Mouse (Mus musculus) neural tube, embryonic 11.5 days (tissue): ENCODE data around the gene Bpifb1. TPM values are rescaled to one million over a fixed set of nuclear protein-coding genes. Genes with fewer than 3 reads are reported as not detected.
"Not testable (repeated sequence)": the region's sequence is repeated elsewhere in the genome, so short reads cannot be mapped to it uniquely, and the experiment has no call there.

Source experiments
- ATAC-seq: fragments of 200-750 bp; cut with Nextera tagmentation; 2 replicates; pipeline ENCODE4 v1.8.0; 2017; ENCODE audit warnings: moderate number of reproducible peaks, mild to moderate bottlenecking, moderate TSS enrichment, moderate library complexity; ENCODE audit not compliant: insufficient read depth, low FRiP score, low TSS enrichment
- DNase-seq: peaks from one replicate; pipeline ENCODE4 v3.0.0-alpha.2; 2015; ENCODE audit warnings: low spot score
- H3K27ac ChIP-seq: fragments of 300-500 bp; sonication (generic); 2 replicates; pipeline ENCODE4 v1.5.1; 2014; ENCODE audit warnings: low read depth, mild to moderate bottlenecking, low read length
- H3K27me3 ChIP-seq: fragments of 300-500 bp; sonication (generic); 2 replicates; pipeline ENCODE4 v1.6.1; 2014; ENCODE audit warnings: mild to moderate bottlenecking, low read length, mixed read lengths; ENCODE audit not compliant: control insufficient read depth, insufficient read depth
- H3K36me3 ChIP-seq: fragments of 300-500 bp; sonication (generic); 2 replicates; pipeline ENCODE4 v1.6.1; 2014; ENCODE audit warnings: mild to moderate bottlenecking, low read length, moderate library complexity, mixed read lengths; ENCODE audit not compliant: control insufficient read depth, insufficient read depth
- H3K4me1 ChIP-seq: fragments of 300-500 bp; sonication (generic); 2 replicates; pipeline ENCODE4 v1.6.1; 2014; ENCODE audit warnings: low read length, mixed read lengths; ENCODE audit not compliant: control insufficient read depth, insufficient read depth
- H3K4me2 ChIP-seq: fragments of 300-500 bp; sonication (generic); 2 replicates; pipeline ENCODE4 v1.6.1; 2014; ENCODE audit warnings: low read depth, mild to moderate bottlenecking, moderate library complexity
- H3K4me3 ChIP-seq: fragments of 300-500 bp; sonication (generic); 2 replicates; pipeline ENCODE4 v1.5.1; 2014; ENCODE audit warnings: low read depth, low read length
- H3K9ac ChIP-seq: fragments of 300-500 bp; sonication (generic); 2 replicates; pipeline ENCODE4 v1.6.1; 2014; ENCODE audit warnings: mild to moderate bottlenecking, low read length
- H3K9me3 ChIP-seq: fragments of 300-500 bp; sonication (generic); 2 replicates; pipeline ENCODE4 v1.6.1; 2016; ENCODE audit warnings: low read length; ENCODE audit not compliant: control insufficient read depth
- WGBS: fragments of 180-500 bp; shearing (Covaris S2); extraction: QIAGEN DNeasy Blood & Tissue Kit; methylation state at CpG from one replicate; pipeline ENCODE4 v1.1.7; 2014; 5-methylcytosine and 5-hydroxymethylcytosine counted together
- polyA plus RNA-seq: library from polyadenylated mRNA; unstranded; fragments of >200 nt; fragmentation: Nextera tagmentation; extraction: Ambion mirVana; gene quantifications from 2 replicates; pipeline ENCODE4 v1.2.1, GENCODE M21; 2014

The Bpifb1 gene
- polyA plus RNA-seq, 1 experiment from 2014 or later: not detected

DNA sequence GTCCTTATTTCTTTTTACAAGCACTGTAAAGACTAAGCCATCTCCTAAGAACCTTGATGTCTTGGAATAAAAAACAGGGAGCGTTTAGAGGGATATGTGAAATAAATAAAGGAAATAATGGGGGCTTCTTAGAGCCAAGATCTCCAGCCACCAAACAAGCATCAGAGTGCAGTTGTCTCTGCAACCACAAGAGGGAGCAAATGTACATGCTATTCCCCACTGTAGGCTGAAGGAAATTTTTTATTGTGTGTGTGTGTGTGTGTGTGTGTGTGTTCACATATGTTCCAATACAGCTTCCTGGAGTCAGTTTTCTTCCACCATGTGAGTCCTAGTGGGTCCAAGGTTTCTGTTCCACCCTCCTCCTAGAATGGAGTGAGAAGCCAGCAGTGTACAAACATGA, 17.3 kb upstream of the Bpifb1 start:
- no peaks in the 10 kb centered on the region for H3K27me3 ChIP-seq
- H3K4me2 ChIP-seq: no peak overlapping the region
- ATAC-seq (no peak), DNase-seq (no peak)
- no peak overlapping the region for H3K9ac ChIP-seq
- H3K4me1 ChIP-seq: no peaks in the 10 kb centered on the region
- 48% methylated on average over 1 of the region's 1 CpGs for WGBS
- no peaks in the 10 kb centered on the region for H3K9me3 ChIP-seq
- H3K4me3 ChIP-seq: no peak overlapping the region
- H3K36me3 ChIP-seq: no peaks in the 10 kb centered on the region
- no peak overlapping the region for H3K27ac ChIP-seq

DNA sequence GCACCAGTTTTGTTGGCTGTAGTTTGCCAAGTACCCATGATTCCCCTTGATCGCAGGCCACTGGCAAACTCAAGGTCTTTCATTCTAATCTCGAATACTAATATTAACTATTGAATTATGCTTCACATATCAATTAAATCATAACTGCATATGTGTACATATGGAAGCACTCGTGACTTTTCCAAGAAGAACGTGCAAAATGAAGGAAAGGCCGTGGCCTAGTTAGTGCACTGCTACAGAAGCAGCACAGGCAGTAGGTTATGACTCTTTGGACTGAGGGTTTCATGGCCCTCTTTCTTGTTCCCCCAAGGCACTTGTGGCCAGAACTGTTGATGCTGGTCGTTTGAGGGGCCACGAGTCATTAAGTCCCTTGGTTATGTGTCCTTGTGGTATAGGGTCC, 8.7 kb upstream of the Bpifb1 start:
- WGBS: 84% methylated on average over 7 of the region's 7 CpGs
- ATAC-seq, H3K27ac ChIP-seq: not testable (repeated sequence)

DNA sequence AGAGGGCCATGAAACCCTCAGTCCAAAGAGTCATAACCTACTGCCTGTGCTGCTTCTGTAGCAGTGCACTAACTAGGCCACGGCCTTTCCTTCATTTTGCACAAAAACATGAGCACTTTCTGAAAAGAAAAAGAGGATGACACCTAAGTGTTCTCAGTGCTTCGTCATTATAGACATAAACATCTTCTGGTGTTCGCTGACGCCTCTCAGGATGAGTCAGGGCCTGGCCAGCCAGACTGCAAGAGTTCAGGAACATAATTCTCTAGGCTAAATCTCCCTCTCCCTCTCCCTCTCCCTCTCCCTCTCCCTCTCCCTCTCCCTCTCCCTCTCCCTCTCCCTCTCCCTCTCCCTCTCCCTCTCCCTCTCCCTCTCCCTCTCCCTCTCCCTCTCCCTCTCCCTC, 7.6 kb upstream of the Bpifb1 start:
- H3K4me1 ChIP-seq, H3K9me3 ChIP-seq, H3K4me2 ChIP-seq, H3K27ac ChIP-seq, H3K36me3 ChIP-seq, H3K27me3 ChIP-seq, H3K9ac ChIP-seq, DNase-seq, ATAC-seq, H3K4me3 ChIP-seq: not testable (repeated sequence)
- 70% methylated on average over 4 of the region's 4 CpGs for whole genome bisulfite sequencing

More for the DNA sequence above, 8.7 kb upstream of the Bpifb1 start:
- H3K36me3 ChIP-seq, DNase-seq, H3K9me3 ChIP-seq, H3K27me3 ChIP-seq, H3K4me2 ChIP-seq, H3K4me1 ChIP-seq, H3K4me3 ChIP-seq, H3K9ac ChIP-seq: not testable (repeated sequence)

DNA sequence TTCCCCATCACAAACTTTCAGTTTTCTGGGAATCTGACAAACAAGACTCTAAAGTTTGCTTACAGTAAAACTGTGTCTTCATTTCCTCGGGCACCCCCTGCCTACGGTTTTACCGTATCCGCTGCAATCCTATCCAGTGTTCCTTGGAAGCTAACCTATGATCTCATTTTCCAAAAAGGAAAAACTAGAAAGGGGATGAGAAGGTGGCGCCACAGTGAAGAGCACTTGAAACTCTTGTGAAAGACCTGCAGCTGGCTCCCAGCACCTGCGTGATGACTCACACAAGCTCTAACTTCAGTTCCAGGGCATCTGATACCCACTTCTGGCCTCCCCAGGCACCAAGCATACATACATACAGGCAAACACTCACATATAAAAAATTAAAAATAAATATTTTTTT, 5.3 kb upstream of the Bpifb1 start:
- H3K27me3 ChIP-seq: no peaks in the 10 kb centered on the region
- WGBS: 88% methylated on average over 6 of the region's 6 CpGs
- ATAC-seq (no peak), DNase-seq (no peak)
- H3K4me3 ChIP-seq: no peak overlapping the region
- H3K4me2 ChIP-seq: no peak overlapping the region
- no peaks in the 10 kb centered on the region for H3K9me3 ChIP-seq
- H3K4me1 ChIP-seq: no peaks in the 10 kb centered on the region
- H3K9ac ChIP-seq: no peak overlapping the region
- H3K36me3 ChIP-seq: no peaks in the 10 kb centered on the region
- no peak overlapping the region for H3K27ac ChIP-seq

DNA sequence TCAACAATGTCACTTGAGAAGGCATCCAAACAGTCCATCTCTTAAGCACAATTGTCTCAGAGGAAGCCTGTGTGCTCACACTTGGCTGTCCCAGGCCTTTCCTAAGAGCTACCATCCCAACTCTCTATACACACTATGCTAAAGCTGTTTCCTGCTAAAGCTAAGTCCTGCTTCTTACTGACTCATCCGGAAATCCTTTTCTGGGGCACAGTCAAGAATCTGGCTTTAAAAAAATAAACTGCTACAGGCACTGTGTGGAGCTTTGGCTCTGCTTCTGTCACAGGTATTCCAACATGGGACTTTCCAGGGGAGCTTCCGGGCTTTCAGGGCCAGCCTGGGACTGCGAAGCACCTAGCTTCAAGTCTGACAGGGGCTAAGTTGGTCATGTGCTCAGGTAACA, 4.9 kb upstream of the Bpifb1 start:
- no peak overlapping the region for H3K4me3 ChIP-seq
- H3K27me3 ChIP-seq: no peaks in the 10 kb centered on the region
- H3K36me3 ChIP-seq: no peaks in the 10 kb centered on the region
- no peaks in the 10 kb centered on the region for H3K4me1 ChIP-seq
- H3K27ac ChIP-seq: no peak overlapping the region
- no peak overlapping the region for H3K4me2 ChIP-seq
- H3K9me3 ChIP-seq: no peaks in the 10 kb centered on the region
- 91% methylated on average over 3 of the region's 3 CpGs for WGBS
- H3K9ac ChIP-seq: no peak overlapping the region
- ATAC-seq: no peak
- DNase-seq: no peak

DNA sequence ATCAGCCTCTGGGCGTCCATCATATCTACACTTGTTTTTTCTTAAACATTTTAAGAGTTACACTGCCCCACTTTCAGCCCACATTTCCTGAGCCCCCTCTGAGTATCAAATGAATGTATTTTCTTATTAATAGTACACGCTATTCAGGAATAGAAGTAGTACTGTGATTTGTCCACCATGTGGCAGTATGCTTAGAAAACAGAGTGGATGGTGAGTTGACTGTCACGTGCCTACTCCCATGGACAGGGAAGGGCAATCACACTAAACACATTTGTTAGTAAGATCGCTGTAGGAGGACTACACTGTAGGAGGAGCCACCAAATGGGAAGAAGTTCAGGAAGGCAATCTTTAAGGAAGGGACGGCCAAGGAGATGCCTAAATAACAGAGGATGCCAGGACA, 3.1 kb upstream of the Bpifb1 start:
- Histone ChIP-seq H3K9me3 (no peaks in the 10 kb centered on the region), H3K4me1 (no peaks in the 10 kb centered on the region), H3K27me3 (no peaks in the 10 kb centered on the region), H3K36me3 (no peaks in the 10 kb centered on the region), H3K4me2 (no peak overlapping the region), H3K27ac (no peak overlapping the region), H3K4me3 (no peak overlapping the region), H3K9ac (no peak overlapping the region)
- ATAC-seq (no peak), DNase-seq (no peak)
- 42% methylated on average over 5 of the region's 5 CpGs for WGBS

DNA sequence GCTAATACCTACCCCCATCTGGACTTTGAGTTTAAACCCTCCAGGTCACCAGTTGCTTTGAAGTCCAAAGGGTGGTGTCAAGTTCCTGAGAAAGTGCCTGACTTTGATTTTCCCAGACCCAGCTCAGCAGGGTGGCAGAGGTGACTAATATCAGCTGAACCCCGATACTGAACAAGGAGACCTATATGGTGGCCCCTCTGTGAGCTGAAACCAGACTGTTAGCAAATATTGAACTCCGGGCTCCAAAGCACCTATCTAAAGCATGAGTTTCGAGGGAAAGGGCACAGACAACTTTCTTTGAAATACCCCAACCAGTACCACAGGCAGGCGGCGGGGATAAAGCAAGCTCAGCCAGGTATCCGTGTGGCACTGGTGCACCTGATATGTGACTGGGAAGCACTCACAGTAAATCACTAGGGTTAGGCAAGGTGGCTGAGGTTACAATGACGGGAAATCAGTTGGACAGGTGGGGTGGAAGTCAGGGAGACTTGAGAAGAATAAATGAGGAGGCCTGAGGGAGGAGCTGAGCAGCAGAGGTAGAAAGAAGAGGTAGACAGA, 662 bp upstream of the Bpifb1 start:
- ATAC-seq: no peak
- WGBS: 86% methylated on average over 7 of the region's 7 CpGs
- no peaks in the 10 kb centered on the region for H3K27me3 ChIP-seq

DNA sequence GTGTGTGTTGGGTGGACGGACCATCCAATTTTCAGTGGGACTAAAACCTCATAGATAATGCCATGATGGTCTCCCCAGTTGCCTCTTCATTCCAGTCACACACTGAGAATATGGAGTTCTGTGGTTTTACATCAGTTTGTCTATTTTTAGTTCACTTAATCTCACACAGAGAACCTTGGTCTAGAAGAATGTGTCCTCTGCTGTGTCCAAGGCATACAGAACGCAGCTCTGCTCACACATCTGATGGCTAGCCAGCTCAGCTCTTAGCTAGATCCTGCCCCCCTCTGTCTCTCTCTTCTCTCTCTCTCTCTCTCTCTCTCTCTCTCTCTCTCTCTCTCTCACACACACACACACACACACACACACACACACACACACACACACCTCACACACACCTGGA, 1.5 kb downstream of the Bpifb1 start:
- no peak overlapping the region for H3K27ac ChIP-seq
- H3K9ac ChIP-seq: no peak overlapping the region
- WGBS: 83% methylated on average over 2 of the region's 2 CpGs
- ATAC-seq (no peak), DNase-seq (no peak)
- H3K4me1 ChIP-seq: no peaks in the 10 kb centered on the region
- no peak overlapping the region for H3K4me3 ChIP-seq
- no peaks in the 10 kb centered on the region for H3K27me3 ChIP-seq
- H3K36me3 ChIP-seq: no peaks in the 10 kb centered on the region
- H3K9me3 ChIP-seq: no peaks in the 10 kb centered on the region
- H3K4me2 ChIP-seq: no peak overlapping the region

More for the DNA sequence above, 662 bp upstream of the Bpifb1 start:
- Histone ChIP-seq H3K4me3 (no peak overlapping the region), H3K9me3 (no peaks in the 10 kb centered on the region), H3K9ac (no peak overlapping the region), H3K4me2 (no peak overlapping the region), H3K27ac (no peak overlapping the region), H3K4me1 (no peaks in the 10 kb centered on the region), H3K36me3 (no peaks in the 10 kb centered on the region)
- DNase-seq: no peak

DNA sequence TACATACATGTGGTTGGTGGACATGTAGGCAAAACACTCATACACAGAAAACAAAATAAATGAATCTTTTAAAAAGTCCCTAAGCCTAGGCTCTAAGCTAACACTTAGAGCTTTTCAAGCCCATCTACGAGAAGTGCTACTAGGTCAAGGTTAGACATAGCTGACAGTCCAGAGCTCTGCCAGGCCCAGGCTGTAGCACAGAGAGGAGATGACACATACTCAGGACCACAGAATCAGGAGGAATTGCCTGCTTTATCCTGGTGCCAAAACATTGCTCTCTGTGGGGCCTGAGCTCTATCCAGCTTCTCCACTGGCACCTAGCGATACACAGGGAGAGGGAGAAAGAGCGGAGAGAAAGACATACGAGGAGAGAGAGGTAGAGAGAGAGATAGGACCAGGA, 2.5 kb downstream of the Bpifb1 start:
- no peak overlapping the region for H3K9ac ChIP-seq
- no peak overlapping the region for H3K4me3 ChIP-seq
- H3K27me3 ChIP-seq: no peaks in the 10 kb centered on the region
- no peaks in the 10 kb centered on the region for H3K9me3 ChIP-seq
- 86% methylated on average over 4 of the region's 4 CpGs for WGBS
- no peak for ATAC-seq
- no peaks in the 10 kb centered on the region for H3K4me1 ChIP-seq
- DNase-seq: no peak
- H3K27ac ChIP-seq: no peak overlapping the region
- no peaks in the 10 kb centered on the region for H3K36me3 ChIP-seq
- no peak overlapping the region for H3K4me2 ChIP-seq
